Mouse (Mus musculus) frontal cortex, postnatal 36 days (tissue): ENCODE data around the gene Ret.

Experiments
- DNase-seq, 2 experiments: peaks; one replicate each; pipeline ENCODE4 v3.0.0; 2022; ENCODE audit warnings: low spot score in 2 of 2

Ret gene

GRCm38 (mm10) chr6:118173975-118174328 lies 23.6 kb downstream of the Ret start:
- DNase-seq, result no peak

GRCm38 (mm10) chr6:118173251-118173974 lies 24.1 kb downstream of the Ret start:
- peak; percentile 26 to 35 for DNase-seq

- DNase-seq, result no peak
These were observed 26.1 kb downstream of the Ret start for GRCm38 (mm10) chr6:118171386-118171785.

- DNase-seq, result no peak
These were observed 29.4 kb downstream of the Ret start for GRCm38 (mm10) chr6:118168106-118168505.

- DNase-seq, result no peak
These were observed 30.5 kb downstream of the Ret start for GRCm38 (mm10) chr6:118167013-118167412.

GRCm38 (mm10) chr6:118165516-118165915 lies 32.0 kb downstream of the Ret start:
- DNase-seq, result no peak

GRCm38 (mm10) chr6:118164691-118165090 lies 32.8 kb downstream of the Ret start:
- DNase-seq, result no peak

- DNase-seq, result no peak
These were observed 34.4 kb downstream of the Ret start for GRCm38 (mm10) chr6:118163086-118163485.

- no peak for DNase-seq
These were observed 34.9 kb downstream of the Ret start for GRCm38 (mm10) chr6:118162457-118163082.

- DNase-seq, result no peak
These were observed 44.4 kb downstream of the Ret start for GRCm38 (mm10) chr6:118153091-118153490.

- DNase-seq, result no peak
These were observed 46.5 kb downstream of the Ret start for GRCm38 (mm10) chr6:118150988-118151387.

- no peak for DNase-seq
These were observed 47.0 kb downstream of the Ret start for GRCm38 (mm10) chr6:118150538-118150937.

- no peak for DNase-seq
These were observed 47.4 kb downstream of the Ret start for GRCm38 (mm10) chr6:118150128-118150527.

- DNase-seq, result no peak
These were observed 56.6 kb downstream of the Ret start for GRCm38 (mm10) chr6:118140961-118141360.

- peak; percentile 90 to 92 for DNase-seq
These were observed 58.5 kb downstream of the Ret start, which contains the start of gene Csgalnact2 for GRCm38 (mm10) chr6:118138731-118139709. Gene Csgalnact2, minus strand, starts transcription at chr6:118139140.

GRCm38 (mm10) chr6:118137148-118137547 lies 60.4 kb downstream of the Ret start:
- no peak for DNase-seq

- no peak for DNase-seq
These were observed 63.1 kb downstream of the Ret start for GRCm38 (mm10) chr6:118134461-118134860.

GRCm38 (mm10) chr6:118130022-118130421 lies 67.5 kb downstream of the Ret start:
- DNase-seq, result no peak

GRCm38 (mm10) chr6:118127827-118128487 lies 69.6 kb downstream of the Ret start:
- DNase-seq, result no peak

GRCm38 (mm10) chr6:118127198-118127597 lies 70.3 kb downstream of the Ret start:
- no peak for DNase-seq

- DNase-seq, result no peak
These were observed 70.9 kb downstream of the Ret start for GRCm38 (mm10) chr6:118126577-118126976.

- DNase-seq, result no peak
These were observed 74.8 kb downstream of the Ret start for GRCm38 (mm10) chr6:118122767-118123166.
